Mouse (Mus musculus): ENCODE measurements around the gene Gm49383. TPM values are rescaled to one million over a fixed set of nuclear protein-coding genes. Genes with fewer than 3 reads are reported as not detected.
A peak's percentile ranks its signal among the peaks of the same experiment; 100 is the strongest.

The Gm49383 gene
- total and polyA plus RNA-seq, 2 experiments from 2014 or later, result 0.38 to 5.3 TPM

GRCm38 (mm10) chr12:69185371-69185770 lies 11.5 kb downstream of the Gm49383 start:
- H3K9me3 ChIP-seq (ENCODE audit: low read length), result no peaks in the 10 kb centered on the region
- DNase-seq (ENCODE audit: low spot score), result no peak
- ATAC-seq (ENCODE audit: low FRiP score), result no peak
- 0 out of 2 replicates have a peak overlapping the region, but pooled peaks have one; percentile 93 for H3K9ac ChIP-seq (replicated peaks; ENCODE audit: low read length, poor library complexity, severe bottlenecking)
- no peak overlapping the region for H3K27ac ChIP-seq (ENCODE audit: low read depth, low read length)
- no peak for TF ChIP-seq CTCF (IDR thresholded peaks at IDR 0.05)
- H3K36me3 ChIP-seq (ENCODE audit: insufficient read depth, low read length), result 0 out of 2 replicates have a peak, but pooled peaks cover 2% of the 10 kb centered on the region
- peak overlapping the region; percentile 76 for H3K4me2 ChIP-seq (ENCODE audit: low read depth, low read length, poor library complexity, severe bottlenecking)
- WGBS, result 72% methylated on average over 7 of the region's 7 CpGs
- no peaks in the 10 kb centered on the region for H3K27me3 ChIP-seq (ENCODE audit: insufficient read depth, low read length)
- H3K4me1 ChIP-seq (ENCODE audit: insufficient read depth, low read length), result peaks cover 15% of the 10 kb centered on the region
- peak overlapping the region; percentile 90 for H3K4me3 ChIP-seq (ENCODE audit: low read depth, low read length)

GRCm38 (mm10) chr12:69184342-69185295 lies 12.3 kb downstream of the Gm49383 start:
- peak; percentile 57 for ATAC-seq (ENCODE audit: low FRiP score)

GRCm38 (mm10) chr12:69183583-69184308 lies 13.2 kb downstream of the Gm49383 start, which contains the start of the genes Rpl36al and Mgat2:
TSS of gene Rpl36al (minus strand) at chr12:69184083.
TSS of gene Mgat2 (plus strand) at chr12:69184157.
- Histone ChIP-seq H3K9me3 (ENCODE audit: low read length) (no peaks in the 10 kb centered on the region), H3K4me1 (ENCODE audit: insufficient read depth, low read length) (peaks cover 15% of the 10 kb centered on the region), H3K9ac (replicated peaks; ENCODE audit: low read length, poor library complexity, severe bottlenecking) (peak within 1 kb of the TSS; percentile 93), H3K4me2 (ENCODE audit: low read depth, low read length, poor library complexity, severe bottlenecking) (peak within 1 kb of the TSS; percentile 87), H3K4me3 (ENCODE audit: low read depth, low read length) (peak within 1 kb of the TSS; percentile 90), H3K36me3 (ENCODE audit: insufficient read depth, low read length) (0 out of 2 replicates have a peak, but pooled peaks cover 2% of the 10 kb centered on the region), H3K27ac (ENCODE audit: low read depth, low read length) (peak within 1 kb of the TSS; percentile 94), H3K27me3 (ENCODE audit: insufficient read depth, low read length) (no peaks in the 10 kb centered on the region)
- DNase-seq (ENCODE audit: low spot score) (peak; percentile 99), ATAC-seq (ENCODE audit: low FRiP score) (peak; percentile 99)
- no peak for TF ChIP-seq CTCF (IDR thresholded peaks at IDR 0.05)
- WGBS, result under 1% methylated on average over 76 of the region's 84 CpGs

More at GRCm38 (mm10) chr12:69184342-69185295, 12.3 kb downstream of the Gm49383 start:
- H3K4me2 ChIP-seq (ENCODE audit: low read depth, low read length, poor library complexity, severe bottlenecking), result peak overlapping the region; percentile 76
- peak overlapping the region; percentile 93 for H3K9ac ChIP-seq (replicated peaks; ENCODE audit: low read length, poor library complexity, severe bottlenecking)
- peak; percentile 20 for DNase-seq (ENCODE audit: low spot score)
- H3K9me3 ChIP-seq (ENCODE audit: low read length), result no peaks in the 10 kb centered on the region
- H3K27ac ChIP-seq (ENCODE audit: low read depth, low read length), result peak overlapping the region; percentile 94
- 0 out of 2 replicates have a peak, but pooled peaks cover 2% of the 10 kb centered on the region for H3K36me3 ChIP-seq (ENCODE audit: insufficient read depth, low read length)
- H3K4me1 ChIP-seq (ENCODE audit: insufficient read depth, low read length), result peaks cover 15% of the 10 kb centered on the region
- WGBS, result 2% methylated on average over 84 of the region's 86 CpGs
- H3K27me3 ChIP-seq (ENCODE audit: insufficient read depth, low read length), result no peaks in the 10 kb centered on the region
- H3K4me3 ChIP-seq (ENCODE audit: low read depth, low read length), result peak overlapping the region; percentile 90
- TF ChIP-seq CTCF (IDR thresholded peaks at IDR 0.05), result no peak

GRCm38 (mm10) chr12:69181800-69182199 lies 15.1 kb downstream of the Gm49383 start:
- Histone ChIP-seq H3K9ac (replicated peaks; ENCODE audit: low read length, poor library complexity, severe bottlenecking) (no peak overlapping the region), H3K36me3 (ENCODE audit: insufficient read depth, low read length) (0 out of 2 replicates have a peak, but pooled peaks cover 2% of the 10 kb centered on the region), H3K27me3 (ENCODE audit: insufficient read depth, low read length) (no peaks in the 10 kb centered on the region), H3K4me2 (ENCODE audit: low read depth, low read length, poor library complexity, severe bottlenecking) (no peak overlapping the region), H3K4me1 (ENCODE audit: insufficient read depth, low read length) (peaks cover 10% of the 10 kb centered on the region), H3K9me3 (ENCODE audit: low read length) (no peaks in the 10 kb centered on the region), H3K27ac (ENCODE audit: low read depth, low read length) (no peak overlapping the region), H3K4me3 (ENCODE audit: low read depth, low read length) (no peak overlapping the region)
- no peak for TF ChIP-seq CTCF (IDR thresholded peaks at IDR 0.05)
- ATAC-seq (ENCODE audit: low FRiP score) (no peak), DNase-seq (ENCODE audit: low spot score) (no peak)
- 91% methylated on average over 4 of the region's 4 CpGs for WGBS

- no peak overlapping the region for H3K4me3 ChIP-seq (ENCODE audit: low read depth, low read length)
- H3K4me1 ChIP-seq (ENCODE audit: insufficient read depth, low read length), result no peaks in the 10 kb centered on the region
- no peak for ATAC-seq (ENCODE audit: low FRiP score)
- no peak overlapping the region for H3K4me2 ChIP-seq (ENCODE audit: low read depth, low read length, poor library complexity, severe bottlenecking)
- TF ChIP-seq CTCF (IDR thresholded peaks at IDR 0.05), result no peak
- DNase-seq (ENCODE audit: low spot score), result no peak
- H3K9ac ChIP-seq (replicated peaks; ENCODE audit: low read length, poor library complexity, severe bottlenecking), result no peak overlapping the region
- no peaks in the 10 kb centered on the region for H3K9me3 ChIP-seq (ENCODE audit: low read length)
- H3K27me3 ChIP-seq (ENCODE audit: insufficient read depth, low read length), result no peaks in the 10 kb centered on the region
- H3K36me3 ChIP-seq (ENCODE audit: insufficient read depth, low read length), result 0 out of 2 replicates have a peak, but pooled peaks cover 2% of the 10 kb centered on the region
- 67% methylated on average over 12 of the region's 12 CpGs for WGBS
- H3K27ac ChIP-seq (ENCODE audit: low read depth, low read length), result no peak overlapping the region
Measured at GRCm38 (mm10) chr12:69179371-69179770, 17.5 kb downstream of the Gm49383 start.
